Mouse (Mus musculus) kidney, embryonic 14.5 days (tissue): ENCODE measurements at regions not wholly inside any gene's neighbourhood (a gene's known extent, or its start where the extent isn't known, plus 50 kb on each side); places are given as distances from the start of the nearest gene placed in this dataset.

Experiments
- ATAC-seq: fragments of 200-750 bp; cut with Nextera tagmentation; 2 replicates; pipeline ENCODE4 v1.8.0; 2017; ENCODE audit warnings: moderate number of reproducible peaks, mild to moderate bottlenecking, moderate TSS enrichment, moderate library complexity; ENCODE audit not compliant: low FRiP score, low TSS enrichment
- H3K27ac ChIP-seq: fragments of 300-500 bp; sonication (generic); 2 replicates; pipeline ENCODE4 v1.5.1; 2014; ENCODE audit warnings: low read depth, mild to moderate bottlenecking, low read length, moderate library complexity, mixed read lengths
- H3K27me3 ChIP-seq: fragments of 300-500 bp; sonication (generic); 2 replicates; pipeline ENCODE4 v1.6.1; 2014; ENCODE audit warnings: mild to moderate bottlenecking, low read length; ENCODE audit not compliant: control insufficient read depth, insufficient read depth
- H3K36me3 ChIP-seq: fragments of 300-500 bp; sonication (generic); 2 replicates; pipeline ENCODE4 v1.6.1; 2014; ENCODE audit warnings: low read length, mixed read lengths; ENCODE audit not compliant: control insufficient read depth, insufficient read depth
- H3K4me1 ChIP-seq: fragments of 300-500 bp; sonication (generic); 2 replicates; pipeline ENCODE4 v1.6.1; 2014; ENCODE audit warnings: low read length, mixed read lengths; ENCODE audit not compliant: control insufficient read depth, insufficient read depth
- H3K4me2 ChIP-seq: fragments of 300-500 bp; sonication (generic); replicated peaks from 2 replicates; pipeline ENCODE4 v1.6.1; 2014; ENCODE audit warnings: low read depth, mild to moderate bottlenecking, low read length
- H3K4me3 ChIP-seq: fragments of 300-500 bp; sonication (generic); 2 replicates; pipeline ENCODE4 v1.5.1; 2014; ENCODE audit warnings: mild to moderate bottlenecking, low read length
- H3K9ac ChIP-seq: fragments of 300-500 bp; sonication (generic); 2 replicates; pipeline ENCODE4 v1.6.1; 2014; ENCODE audit warnings: low read depth, mild to moderate bottlenecking, low read length, moderate library complexity
- H3K9me3 ChIP-seq: fragments of 300-500 bp; sonication (generic); 2 replicates; pipeline ENCODE4 v1.6.1; 2016; ENCODE audit warnings: low read length; ENCODE audit not compliant: control insufficient read depth
- WGBS: fragments of 180-500 bp; shearing (Covaris S2); extraction: QIAGEN DNeasy Blood & Tissue Kit; methylation state at CpG from one replicate; pipeline ENCODE4 v1.1.7; 2014; 5-methylcytosine and 5-hydroxymethylcytosine counted together

DNA sequence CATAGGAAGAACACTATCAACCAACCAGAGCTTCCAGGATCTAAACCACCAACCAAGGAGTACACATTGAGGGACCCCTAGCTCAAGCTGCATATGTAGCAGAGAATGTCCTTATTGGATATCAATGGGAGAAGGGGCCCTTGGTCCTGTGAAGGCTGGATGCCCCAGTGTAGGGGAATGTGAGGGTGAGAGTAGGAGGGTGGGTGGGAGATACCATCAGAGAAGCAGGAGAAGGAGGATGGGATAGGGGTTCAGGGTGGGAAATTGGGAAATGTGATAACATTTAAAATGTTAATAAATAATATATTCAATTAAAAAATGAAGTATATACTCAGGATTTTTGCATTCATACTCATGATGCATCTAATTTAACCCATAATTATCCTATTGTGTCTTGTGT is 523.6 kb downstream of the Prdm13 start:
- no peaks in the 10 kb centered on the region for H3K9me3 ChIP-seq
- H3K4me1 ChIP-seq: no peaks in the 10 kb centered on the region
- no peak overlapping the region for H3K4me2 ChIP-seq
- no peak overlapping the region for H3K4me3 ChIP-seq
- no peaks in the 10 kb centered on the region for H3K27me3 ChIP-seq
- ATAC-seq: no peak
- H3K36me3 ChIP-seq: no peaks in the 10 kb centered on the region
- no peak overlapping the region for H3K9ac ChIP-seq
- H3K27ac ChIP-seq: no peak overlapping the region

DNA sequence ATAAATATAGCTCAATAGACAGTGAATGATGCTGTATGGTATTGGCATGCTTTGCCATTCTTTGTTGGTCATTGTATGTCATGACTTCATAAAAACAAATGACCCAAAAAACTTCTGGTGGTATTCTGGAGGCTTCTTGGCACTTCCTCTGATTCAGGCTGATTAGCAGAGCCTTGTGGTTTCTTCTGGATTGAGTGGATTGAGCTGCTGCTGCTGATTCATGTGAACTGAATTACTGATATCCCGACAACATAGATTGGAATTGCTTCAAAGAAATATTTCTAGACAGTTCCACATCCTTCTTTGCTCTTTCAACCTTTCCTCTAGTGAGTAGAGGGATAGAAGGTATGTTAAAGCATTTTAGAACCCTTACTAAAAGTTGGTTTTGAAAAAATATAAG is 559.9 kb downstream of the Prdm13 start:
- H3K4me2 ChIP-seq: no peak overlapping the region
- no peak overlapping the region for H3K9ac ChIP-seq
- 86% methylated on average over 1 of the region's 1 CpGs for whole genome bisulfite sequencing
- no peaks in the 10 kb centered on the region for H3K9me3 ChIP-seq
- H3K27ac ChIP-seq: no peak overlapping the region
- H3K4me3 ChIP-seq: no peak overlapping the region
- H3K36me3 ChIP-seq: no peaks in the 10 kb centered on the region
- no peak for ATAC-seq
- H3K4me1 ChIP-seq: no peaks in the 10 kb centered on the region
- no peaks in the 10 kb centered on the region for H3K27me3 ChIP-seq

DNA sequence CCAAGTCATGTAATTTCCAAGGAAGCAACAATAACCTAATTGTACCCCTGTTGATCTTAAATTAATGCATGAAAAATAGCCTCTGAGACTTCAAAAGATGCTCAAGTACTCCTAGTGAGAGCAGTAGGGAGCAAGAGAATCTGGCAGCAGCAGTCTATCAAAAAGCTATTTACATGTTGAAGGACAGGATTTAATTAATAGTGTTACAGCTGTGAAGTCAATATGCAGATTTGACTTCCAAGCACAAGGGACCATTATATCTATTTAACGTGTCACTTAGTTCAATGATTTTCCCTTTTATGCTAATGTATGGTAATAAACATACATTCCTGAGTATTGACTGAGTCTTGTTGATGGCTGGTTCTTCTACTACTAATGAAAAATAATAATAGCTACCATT is 590.0 kb downstream of the Prdm13 start:
- Histone ChIP-seq H3K4me1 (no peaks in the 10 kb centered on the region), H3K4me3 (no peak overlapping the region), H3K4me2 (no peak overlapping the region), H3K9me3 (no peaks in the 10 kb centered on the region), H3K27me3 (no peaks in the 10 kb centered on the region), H3K36me3 (no peaks in the 10 kb centered on the region), H3K9ac (no peak overlapping the region), H3K27ac (no peak overlapping the region)
- no peak for ATAC-seq
- 80% methylated on average over 1 of the region's 1 CpGs for WGBS

DNA sequence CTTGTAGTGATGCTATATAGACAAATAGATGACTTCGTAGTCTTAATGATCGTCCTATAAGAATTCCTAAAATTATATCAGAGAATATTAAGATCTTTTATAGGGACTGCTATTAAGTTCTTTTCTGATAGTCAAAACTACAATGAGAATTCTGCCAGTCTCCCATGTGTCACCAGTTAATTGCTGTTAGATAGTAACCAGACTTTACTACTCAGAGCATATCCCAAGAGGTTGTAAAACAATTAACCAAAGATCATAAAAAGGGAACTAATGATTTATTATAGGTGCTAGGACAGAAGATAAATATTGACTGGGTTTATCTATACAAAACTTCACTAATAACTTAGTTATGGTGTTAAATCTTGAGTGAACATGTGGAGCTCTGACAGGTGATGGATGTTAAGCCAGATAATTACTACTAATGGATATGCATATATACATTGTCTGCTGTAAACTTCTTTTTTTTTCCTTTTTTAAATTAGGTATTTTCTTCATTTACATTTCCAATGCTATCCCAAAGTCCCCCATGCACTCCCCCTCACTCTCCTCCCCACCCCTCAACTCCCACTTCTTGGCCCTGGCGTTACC is 615.5 kb downstream of the Prdm13 start:
- H3K4me3 ChIP-seq: no peak overlapping the region
- no peaks in the 10 kb centered on the region for H3K27me3 ChIP-seq
- 88% methylated on average over 3 of the region's 3 CpGs for WGBS
- no peaks in the 10 kb centered on the region for H3K9me3 ChIP-seq
- no peaks in the 10 kb centered on the region for H3K36me3 ChIP-seq
- ATAC-seq: no peak
- H3K4me1 ChIP-seq: no peaks in the 10 kb centered on the region
- no peak overlapping the region for H3K4me2 ChIP-seq
- no peak overlapping the region for H3K27ac ChIP-seq
- H3K9ac ChIP-seq: no peak overlapping the region
